Mouse (Mus musculus) liver, embryonic 11.5 days (tissue): ENCODE results near the gene Fitm1. TPM values are rescaled to one million over a fixed set of nuclear protein-coding genes. Genes with fewer than 3 reads are reported as not detected.

Source experiments
- ATAC-seq: fragments of 200-750 bp; cut with Nextera tagmentation; replicated peaks from 2 replicates; pipeline ENCODE4 v1.8.0; 2017; ENCODE audit warnings: moderate number of reproducible peaks, mild to moderate bottlenecking, moderate TSS enrichment, moderate library complexity; ENCODE audit not compliant: low FRiP score
- DNase-seq: peaks from one replicate; pipeline ENCODE4 v3.0.0-alpha.2; 2017; ENCODE audit warnings: low spot score
- H3K27ac ChIP-seq: fragments of 300-500 bp; sonication (generic); 2 replicates; pipeline ENCODE4 v1.5.1; 2014; ENCODE audit warnings: mild to moderate bottlenecking, low read depth, low read length, control low read depth
- H3K27me3 ChIP-seq: fragments of 300-500 bp; sonication (generic); replicated peaks from 2 replicates; pipeline ENCODE4 v1.6.1; 2014; ENCODE audit warnings: low read length, mixed read lengths; ENCODE audit not compliant: control insufficient read depth, insufficient read depth
- H3K36me3 ChIP-seq: fragments of 300-500 bp; sonication (generic); 2 replicates; pipeline ENCODE4 v1.6.1; 2014; ENCODE audit warnings: mild to moderate bottlenecking, low read length, moderate library complexity, mixed read lengths; ENCODE audit not compliant: control insufficient read depth, insufficient read depth
- H3K4me1 ChIP-seq: fragments of 300-500 bp; sonication (generic); replicated peaks from 2 replicates; pipeline ENCODE4 v1.6.1; 2014; ENCODE audit warnings: low read length, mixed read lengths; ENCODE audit not compliant: control insufficient read depth, insufficient read depth
- H3K4me2 ChIP-seq: fragments of 300-500 bp; sonication (generic); 2 replicates; pipeline ENCODE4 v1.6.1; 2014; ENCODE audit warnings: mild to moderate bottlenecking, control low read depth, moderate library complexity
- H3K4me3 ChIP-seq: fragments of 300-500 bp; sonication (generic); 2 replicates; pipeline ENCODE4 v1.5.1; 2014; ENCODE audit warnings: low read depth, low read length, control low read depth
- H3K9ac ChIP-seq: fragments of 300-500 bp; sonication (generic); 2 replicates; pipeline ENCODE4 v1.6.1; 2014; ENCODE audit warnings: low read depth, low read length, control low read depth
- H3K9me3 ChIP-seq: fragments of 300-500 bp; sonication (generic); 2 replicates; pipeline ENCODE4 v1.6.1; 2016; ENCODE audit warnings: low read length, inconsistent platforms, mixed read lengths; ENCODE audit not compliant: control insufficient read depth
- WGBS: fragments of 180-500 bp; shearing (Covaris S2); extraction: QIAGEN DNeasy Blood & Tissue Kit; methylation state at CpG from one replicate; pipeline ENCODE4 v1.1.7; 2014; 5-methylcytosine and 5-hydroxymethylcytosine counted together
- polyA plus RNA-seq: library from polyadenylated mRNA; unstranded; fragments of >200 nt; fragmentation: Nextera tagmentation; extraction: Ambion mirVana; gene quantifications from 2 replicates; pipeline ENCODE4 v1.2.1, GENCODE M21; 2014

Gene Fitm1
- polyA plus RNA-seq, 1 experiment from 2014 or later = 2.6 TPM

- H3K36me3 ChIP-seq = peaks cover 15% of the 10 kb centered on the region; the same call in 1 of the 2 replicates
- H3K4me3 ChIP-seq = peak within 1 kb of the TSS; percentile 68
- 2% methylated on average over 43 of the region's 43 CpGs for WGBS
- peak within 1 kb of the TSS; percentile 71 for H3K9ac ChIP-seq
- H3K27me3 ChIP-seq = no peaks in the 10 kb centered on the region
- no peaks in the 10 kb centered on the region for H3K9me3 ChIP-seq
- peak; percentile 94 for ATAC-seq
- peak within 1 kb of the TSS; percentile 98 for H3K27ac ChIP-seq
- peak within 1 kb of the TSS; percentile 94 for H3K4me2 ChIP-seq
- peak; percentile 83 for DNase-seq
- peaks cover 36% of the 10 kb centered on the region for H3K4me1 ChIP-seq
These were observed 9.5 kb downstream of the Fitm1 start, which contains the start of gene Emc9 for GRCm38 (mm10) chr14:55584702-55585565. Gene Emc9, minus strand, starts transcription at chr14:55585302.

- H3K4me3 ChIP-seq = peak overlapping the region; percentile 28
- peak overlapping the region; percentile 56 for H3K9ac ChIP-seq
- H3K4me1 ChIP-seq = peaks cover 40% of the 10 kb centered on the region
- no peaks in the 10 kb centered on the region for H3K9me3 ChIP-seq
- H3K27ac ChIP-seq = peak overlapping the region; percentile 98
- no peaks in the 10 kb centered on the region for H3K27me3 ChIP-seq
- peaks cover 13% of the 10 kb centered on the region; the same call in 1 of the 2 replicates for H3K36me3 ChIP-seq
- WGBS = 22% methylated on average over 6 of the region's 6 CpGs
- ATAC-seq = peak; percentile 63
- DNase-seq = no peak
- peak overlapping the region; percentile 94 for H3K4me2 ChIP-seq
These were observed 10.1 kb downstream of the Fitm1 start for GRCm38 (mm10) chr14:55585566-55585960.

- Histone ChIP-seq H3K4me3 (peak overlapping the region; percentile 28; the same call in 1 of the 2 replicates), H3K9me3 (no peaks in the 10 kb centered on the region), H3K4me2 (peak overlapping the region; percentile 94), H3K9ac (peak overlapping the region; percentile 56), H3K27ac (peak overlapping the region; percentile 98), H3K36me3 (peaks cover 10% of the 10 kb centered on the region; the same call in 1 of the 2 replicates), H3K4me1 (peaks cover 40% of the 10 kb centered on the region), H3K27me3 (no peaks in the 10 kb centered on the region)
- DNase-seq (no peak), ATAC-seq (peak; percentile 49)
- 38% methylated on average over 2 of the region's 2 CpGs for WGBS
These were observed 10.7 kb downstream of the Fitm1 start for GRCm38 (mm10) chr14:55586149-55586548.

GRCm38 (mm10) chr14:55589271-55589670 is 13.9 kb downstream of the Fitm1 start:
- Histone ChIP-seq H3K4me1 (peaks cover 43% of the 10 kb centered on the region), H3K9me3 (no peaks in the 10 kb centered on the region), H3K27ac (no peak overlapping the region), H3K36me3 (peaks cover 2% of the 10 kb centered on the region; the same call in 1 of the 2 replicates), H3K4me3 (no peak overlapping the region), H3K9ac (no peak overlapping the region), H3K27me3 (no peaks in the 10 kb centered on the region), H3K4me2 (no peak overlapping the region)
- DNase-seq (no peak), ATAC-seq (no peak)
- 88% methylated on average over 5 of the region's 5 CpGs for WGBS

- peak overlapping the region; percentile 78 for H3K27ac ChIP-seq
- H3K36me3 ChIP-seq = peaks cover 2% of the 10 kb centered on the region; the same call in 1 of the 2 replicates
- H3K4me1 ChIP-seq = peaks cover 39% of the 10 kb centered on the region
- no peaks in the 10 kb centered on the region for H3K9me3 ChIP-seq
- H3K9ac ChIP-seq = peak overlapping the region; percentile 97
- DNase-seq (no peak), ATAC-seq (no peak)
- peak overlapping the region; percentile 99 for H3K4me3 ChIP-seq
- H3K4me2 ChIP-seq = peak overlapping the region; percentile 97
- H3K27me3 ChIP-seq = no peaks in the 10 kb centered on the region
- WGBS = 82% methylated on average over 11 of the region's 11 CpGs
These were observed 14.5 kb downstream of the Fitm1 start for GRCm38 (mm10) chr14:55589771-55590448.

DNA sequence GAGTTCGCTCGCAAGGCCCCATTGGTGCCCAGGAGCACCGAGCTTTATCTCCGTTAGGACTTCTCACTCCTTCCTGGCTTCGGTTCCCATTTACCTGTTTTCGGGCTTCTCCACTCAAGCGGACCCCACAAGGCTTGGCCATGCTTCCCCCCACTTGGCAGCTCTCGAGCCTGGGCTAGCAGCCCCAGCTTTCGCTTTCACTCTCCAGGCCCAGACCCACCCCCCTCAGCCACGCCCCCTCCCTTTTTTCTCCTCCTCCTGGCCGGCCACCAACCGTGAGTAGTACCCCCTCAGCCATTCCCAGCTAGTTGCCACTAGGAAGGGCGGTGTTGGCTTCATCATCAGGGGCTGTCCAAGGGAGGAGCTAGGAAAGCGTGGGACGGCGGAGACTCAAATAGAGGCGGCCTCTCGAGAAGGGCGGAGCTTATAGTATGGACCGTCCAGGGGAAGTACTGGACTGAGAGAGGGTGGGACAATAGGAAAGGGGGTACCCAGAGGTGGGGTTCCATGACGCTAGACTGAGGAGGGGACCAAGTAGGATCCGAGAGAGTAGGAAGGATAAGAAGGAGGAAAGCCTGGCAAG is 15.4 kb downstream of the Fitm1 start, which contains the start of gene Psme2:
Gene Psme2 (minus strand): TSS at position 366 of the 583 bp plus-strand sequence.
- Histone ChIP-seq H3K4me3 (peak within 1 kb of the TSS; percentile 99), H3K27ac (peak within 1 kb of the TSS; percentile 78), H3K9ac (peak within 1 kb of the TSS; percentile 97), H3K4me1 (peaks cover 34% of the 10 kb centered on the region), H3K27me3 (no peaks in the 10 kb centered on the region), H3K36me3 (peaks cover 11% of the 10 kb centered on the region), H3K4me2 (peak within 1 kb of the TSS; percentile 97), H3K9me3 (no peaks in the 10 kb centered on the region)
- DNase-seq (peak; percentile 86), ATAC-seq (peak; percentile 89)
- WGBS = under 1% methylated on average over 22 of the region's 22 CpGs

DNA sequence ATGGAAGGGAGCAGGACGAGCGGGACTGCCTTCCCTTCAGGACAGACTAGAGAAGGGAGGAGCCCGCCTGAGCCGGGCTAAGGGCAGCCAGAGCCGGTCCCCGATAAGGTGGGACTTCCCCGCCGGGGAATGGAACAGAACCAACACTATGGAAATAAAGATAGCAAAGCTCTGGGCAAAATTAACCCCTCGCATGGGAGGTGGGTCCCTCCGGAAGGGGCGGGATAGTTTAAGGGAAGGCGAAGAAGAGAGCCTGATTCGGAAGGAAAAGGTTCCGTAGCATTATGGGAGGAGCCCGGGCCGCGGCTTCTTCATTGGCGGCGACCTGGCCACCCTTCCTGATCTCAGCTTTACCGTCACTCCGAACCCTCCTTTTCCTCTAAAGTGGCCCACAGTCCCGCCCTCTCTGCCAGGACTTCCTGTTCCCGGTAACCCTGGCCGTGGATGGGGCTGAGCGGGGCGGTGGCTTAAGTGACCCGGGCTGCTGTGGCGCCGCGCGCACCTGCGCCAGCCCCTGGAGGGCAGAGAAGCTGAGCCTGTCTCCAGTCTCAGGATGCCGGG is 16.0 kb downstream of the Fitm1 start, which contains the start of gene Rnf31:
Gene Rnf31 (plus strand): TSS at position 378 of the 561 bp plus-strand sequence.
- Histone ChIP-seq H3K36me3 (peaks cover 17% of the 10 kb centered on the region), H3K4me3 (peak within 1 kb of the TSS; percentile 99), H3K27ac (peak within 1 kb of the TSS; percentile 78), H3K4me1 (peaks cover 29% of the 10 kb centered on the region), H3K9me3 (no peaks in the 10 kb centered on the region), H3K9ac (peak within 1 kb of the TSS; percentile 97), H3K4me2 (peak within 1 kb of the TSS; percentile 97), H3K27me3 (no peaks in the 10 kb centered on the region)
- ATAC-seq (peak; percentile 90), DNase-seq (peak; percentile 91)
- under 1% methylated on average over 33 of the region's 33 CpGs for WGBS

DNA sequence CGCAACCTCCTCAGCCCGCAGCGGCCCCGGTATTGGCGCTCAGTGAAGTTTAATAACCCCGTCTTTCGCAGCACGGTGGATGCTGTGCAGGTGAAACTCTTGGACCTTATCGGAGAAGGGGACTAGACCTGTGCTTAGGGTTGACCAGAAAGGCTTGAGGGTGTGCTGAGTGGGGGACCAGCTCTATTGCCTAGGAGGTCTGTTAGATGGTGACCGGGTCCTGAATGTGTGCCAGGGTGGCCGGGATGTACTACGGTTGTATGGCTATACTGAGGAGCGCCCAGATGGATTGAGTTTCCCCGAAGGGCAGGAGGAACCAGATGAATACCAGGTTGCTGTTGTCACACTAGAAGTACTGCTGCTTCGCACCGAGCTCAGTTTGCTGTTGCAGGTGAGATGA is 16.8 kb downstream of the Fitm1 start:
- Histone ChIP-seq H3K4me2 (peak overlapping the region; percentile 97), H3K36me3 (peaks cover 25% of the 10 kb centered on the region), H3K27me3 (no peaks in the 10 kb centered on the region), H3K9ac (peak overlapping the region; percentile 97), H3K4me3 (peak overlapping the region; percentile 99), H3K9me3 (no peaks in the 10 kb centered on the region), H3K4me1 (peaks cover 23% of the 10 kb centered on the region), H3K27ac (peak overlapping the region; percentile 78)
- 3% methylated on average over 16 of the region's 16 CpGs for WGBS
- ATAC-seq (no peak), DNase-seq (no peak)
